Mouse (Mus musculus) neural tube, postnatal 0 days (tissue): ENCODE results near the gene Cyp1b1. TPM values are rescaled to one million over a fixed set of nuclear protein-coding genes. Genes with fewer than 3 reads are reported as not detected.

Experiments
- polyA plus RNA-seq: library from polyadenylated mRNA; unstranded; fragments of >200 nt; fragmentation: Nextera tagmentation; extraction: Ambion mirVana; gene quantifications from 2 replicates; pipeline ENCODE4 v1.2.1, GENCODE M21; 2015

Cyp1b1 gene
- polyA plus RNA-seq = 4.9 and 5.0 TPM in 2 replicates

GRCm38 (mm10) chr17:79714931-79715637 lies at the start of gene Cyp1b1:
Gene Cyp1b1 (minus strand): TSS chr17:79715061.

Other genes with a start within 250 kb of the Cyp1b1 start
- 9.6 and 11.2 TPM in 2 replicates for gene Rmdn2, start 103.2 kb downstream of the Cyp1b1 start, polyA plus RNA-seq
- gene Atl2, start 181.1 kb upstream of the Cyp1b1 start, polyA plus RNA-seq = 34.8 and 35.4 TPM in 2 replicates